Mouse (Mus musculus) midbrain, embryonic 16.5 days (tissue): ENCODE data around the gene Ephb4. TPM values are rescaled to one million over a fixed set of nuclear protein-coding genes. Genes with fewer than 3 reads are reported as not detected.

Experiments used
- ATAC-seq: fragments of 200-750 bp; cut with Nextera tagmentation; 2 replicates; pipeline ENCODE4 v1.8.0; 2017; ENCODE audit warnings: moderate TSS enrichment
- H3K27ac ChIP-seq: fragments of 300-500 bp; sonication (generic); 2 replicates; pipeline ENCODE4 v1.5.1; 2014; ENCODE audit warnings: mild to moderate bottlenecking, low read length, mixed read lengths
- H3K27me3 ChIP-seq: fragments of 300-500 bp; sonication (generic); 2 replicates; pipeline ENCODE4 v1.6.1; 2014; ENCODE audit warnings: low read depth, low read length, mixed read lengths; ENCODE audit not compliant: control insufficient read depth, insufficient read depth
- H3K36me3 ChIP-seq: fragments of 300-500 bp; sonication (generic); 2 replicates; pipeline ENCODE4 v1.6.1; 2014; ENCODE audit warnings: mild to moderate bottlenecking, low read length, moderate library complexity, mixed read lengths; ENCODE audit not compliant: control insufficient read depth, insufficient read depth
- H3K4me1 ChIP-seq: fragments of 300-500 bp; sonication (generic); 2 replicates; pipeline ENCODE4 v1.6.1; 2014; ENCODE audit warnings: mild to moderate bottlenecking, low read length, mixed read lengths; ENCODE audit not compliant: control insufficient read depth, insufficient read depth
- H3K4me2 ChIP-seq: fragments of 300-500 bp; sonication (generic); 2 replicates; pipeline ENCODE4 v1.6.1; 2014; ENCODE audit warnings: mild to moderate bottlenecking, low read length, mixed read lengths
- H3K4me3 ChIP-seq: fragments of 300-500 bp; sonication (generic); 2 replicates; pipeline ENCODE4 v1.5.1; 2014; ENCODE audit warnings: low read depth, mild to moderate bottlenecking, low read length, moderate library complexity, mixed read lengths
- H3K9ac ChIP-seq: fragments of 300-500 bp; sonication (generic); 2 replicates; pipeline ENCODE4 v1.6.1; 2014; ENCODE audit warnings: low read depth, low read length, mixed read lengths
- H3K9me3 ChIP-seq: fragments of 300-500 bp; sonication (generic); replicated peaks from 2 replicates; pipeline ENCODE4 v1.6.1; 2014; ENCODE audit warnings: mild to moderate bottlenecking, low read length, mixed read lengths; ENCODE audit not compliant: control insufficient read depth, poor library complexity, severe bottlenecking
- WGBS: fragments of 180-500 bp; shearing (Covaris S2); extraction: QIAGEN DNeasy Blood & Tissue Kit; methylation state at CpG from one replicate; pipeline ENCODE4 v1.1.7; 2014; 5-methylcytosine and 5-hydroxymethylcytosine counted together
- polyA plus RNA-seq: library from polyadenylated mRNA; unstranded; fragments of >200 nt; fragmentation: Nextera tagmentation; extraction: Ambion mirVana; gene quantifications from 2 replicates; pipeline ENCODE4 v1.2.1, GENCODE M21; 2015

Gene Ephb4
- polyA plus RNA-seq, 1 experiment from 2014 or later, result 4.8 TPM

DNA sequence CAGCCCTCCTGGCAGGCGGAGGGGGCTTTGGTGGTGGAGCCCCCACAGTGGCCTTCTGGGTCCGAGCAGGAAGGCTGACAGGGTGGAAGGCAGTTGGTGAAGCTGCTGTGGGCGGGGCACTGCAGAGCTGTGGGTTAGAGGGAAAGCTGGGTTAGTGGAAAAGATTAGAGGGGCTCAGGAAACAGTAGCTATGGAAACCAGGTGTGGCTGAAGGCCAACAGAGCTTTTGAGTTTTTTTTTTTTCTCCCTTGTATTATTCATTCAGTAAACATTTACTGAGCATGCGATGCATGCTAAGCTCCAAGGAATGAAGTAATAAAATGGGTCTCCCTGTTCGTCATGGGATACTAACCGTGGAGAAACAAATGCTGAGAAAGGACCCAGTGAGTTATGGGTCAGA is 75.7 kb downstream of the Ephb4 start:
- Histone ChIP-seq H3K9me3 (no peaks in the 10 kb centered on the region), H3K4me3 (no peak overlapping the region), H3K27ac (peak overlapping the region; percentile 61), H3K4me1 (peaks cover 8% of the 10 kb centered on the region), H3K27me3 (no peaks in the 10 kb centered on the region), H3K4me2 (no peak overlapping the region), H3K9ac (no peak overlapping the region), H3K36me3 (no peaks in the 10 kb centered on the region)
- 55% methylated on average over 6 of the region's 6 CpGs for WGBS
- ATAC-seq, result no peak

Other genes starting within 250 kb of the Ephb4 start
- gene Trim56, start 233.9 kb upstream of the Ephb4 start, polyA plus RNA-seq, result 1.8 and 2.5 TPM in 2 replicates
- not detected in 2 replicates for gene Muc3, start 200.8 kb upstream of the Ephb4 start, polyA plus RNA-seq
- 0.44 and 0.50 TPM in 2 replicates for gene Muc3a, start 137.7 kb upstream of the Ephb4 start, polyA plus RNA-seq
- 46.5 and 65.9 TPM in 2 replicates for gene Ache, start 62.6 kb upstream of the Ephb4 start, polyA plus RNA-seq
- 18.4 and 20.9 TPM in 2 replicates for gene Ufsp1, start 55.5 kb upstream of the Ephb4 start, polyA plus RNA-seq
- 97.2 and 103 TPM in 2 replicates for gene Srrt, start 42.4 kb upstream of the Ephb4 start, polyA plus RNA-seq
- 13.1 TPM in 2 replicates for gene Trip6, start 35.7 kb upstream of the Ephb4 start, polyA plus RNA-seq
- 26.8 and 27.3 TPM in 2 replicates for gene Slc12a9, start 16.5 kb upstream of the Ephb4 start, polyA plus RNA-seq
- 0.12 and 0.18 TPM in 2 replicates for gene Zan, start 127.0 kb downstream of the Ephb4 start, polyA plus RNA-seq
- gene Pop7, start 152.4 kb downstream of the Ephb4 start, polyA plus RNA-seq, result 76.3 and 80.5 TPM in 2 replicates
- gene Gigyf1, start 168.4 kb downstream of the Ephb4 start, polyA plus RNA-seq, result 19.3 and 19.4 TPM in 2 replicates
- gene Epo, start 183.1 kb downstream of the Ephb4 start, polyA plus RNA-seq, result not detected in 2 replicates
- 496 and 512 TPM in 2 replicates for gene Gnb2, start 183.4 kb downstream of the Ephb4 start, polyA plus RNA-seq
- 307 and 326 TPM in 2 replicates for gene Actl6b, start 203.4 kb downstream of the Ephb4 start, polyA plus RNA-seq
- 7.8 and 10.1 TPM in 2 replicates for gene Tfr2, start 219.7 kb downstream of the Ephb4 start, polyA plus RNA-seq